Mouse (Mus musculus) layer of hippocampus, postnatal 14 days (tissue): ENCODE results near the gene Olfr1212. TPM values are rescaled to one million over a fixed set of nuclear protein-coding genes. Genes with fewer than 3 reads are reported as not detected.

Experiments
- DNase-seq, 2 experiments: peaks; one replicate each; pipeline ENCODE4 v3.0.0; 2021 to 2022; ENCODE audit warnings: low spot score in 2 of 2, mixed read lengths in 1 of 2
- long read RNA-seq, 2 experiments: library from polyadenylated mRNA; stranded (forward); transcript quantifications; one replicate each; pipeline ENCODE4 v2.0.0; 2021
- total RNA-seq, 2 experiments: library from RNA; stranded (reverse); gene quantifications; 2 replicates each; pipeline ENCODE4 v1.2.3; 2021

Olfr1212 gene
- not detected for total RNA-seq
- long read RNA-seq, experiment 1: 0 reads
- long read RNA-seq, experiment 2: 0 reads

DNA sequence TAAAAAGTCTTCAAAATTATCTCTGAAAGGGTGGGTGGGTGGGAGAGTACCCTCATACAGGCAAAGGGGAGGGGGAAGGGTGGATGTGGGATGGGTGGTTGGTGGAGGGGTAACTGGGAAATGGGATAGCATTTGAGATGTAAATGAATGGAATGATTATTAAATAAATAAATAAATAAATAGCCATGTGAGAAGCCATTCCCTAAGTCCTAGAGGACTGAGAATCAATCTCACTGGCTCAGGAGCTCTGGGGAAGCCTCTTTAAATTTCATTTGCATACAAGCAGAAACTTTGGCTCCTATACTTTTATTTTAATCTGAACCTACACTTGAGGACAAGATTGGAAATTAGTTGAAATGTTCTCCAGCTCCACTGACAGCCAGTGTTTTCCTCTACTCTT, at the start of gene Olfr1212:
Gene Olfr1212 (plus strand): TSS at position 301 of the 400 bp plus-strand sequence.
- no peak for DNase-seq

- DNase-seq: no peak
Observed at GRCm38 (mm10) chr2:88915057-88915456, 38.7 kb upstream of the Olfr1212 start, which contains the start of gene Olfr1209. TSS of gene Olfr1209 (minus strand) at chr2:88915157.

DNA sequence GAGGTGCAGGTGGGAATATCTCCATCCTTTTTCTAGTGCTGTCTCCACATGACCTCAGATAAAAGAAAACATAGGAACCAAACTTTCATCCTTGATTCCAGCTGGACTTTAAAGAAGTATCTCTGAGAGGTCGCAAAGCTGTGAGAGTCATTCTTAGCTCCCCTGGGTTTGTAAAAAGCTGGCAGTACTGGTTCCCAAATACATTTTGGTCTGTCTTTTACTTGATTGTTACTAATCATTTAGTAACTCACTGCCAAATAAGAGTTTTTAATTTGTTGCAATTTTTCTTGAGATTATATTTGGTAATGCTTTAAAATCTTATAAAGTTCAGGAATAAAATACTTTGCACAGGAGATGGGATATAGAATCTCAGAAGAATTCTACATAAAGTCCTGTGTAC, 15.8 kb upstream of the Olfr1212 start, which contains the start of gene Olfr1211:
Gene Olfr1211 (minus strand): TSS at position 101 of the 400 bp plus-strand sequence.
- DNase-seq: no peak

DNA sequence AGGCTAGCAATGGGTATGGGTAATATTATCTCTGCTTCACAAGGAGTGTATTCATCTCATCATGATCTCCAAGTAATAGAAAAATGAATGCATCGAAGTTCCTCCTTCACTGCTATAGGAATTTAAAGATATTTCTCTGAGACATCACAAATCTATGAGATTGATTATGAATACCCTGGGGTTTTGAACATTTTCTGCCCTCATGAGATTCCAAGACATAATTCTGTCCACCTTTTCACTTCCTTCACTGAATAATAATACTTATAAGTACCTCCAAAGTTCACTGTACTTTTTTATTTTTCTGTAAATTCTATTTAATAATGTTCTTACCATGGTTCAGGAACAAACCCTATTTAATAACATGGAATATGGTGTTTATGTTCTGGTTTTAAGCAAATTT, 26.4 kb downstream of the Olfr1212 start, which contains the start of gene Gm13762:
Gene Gm13762 (minus strand): TSS at position 101 of the 400 bp plus-strand sequence.
- DNase-seq: no peak

DNA sequence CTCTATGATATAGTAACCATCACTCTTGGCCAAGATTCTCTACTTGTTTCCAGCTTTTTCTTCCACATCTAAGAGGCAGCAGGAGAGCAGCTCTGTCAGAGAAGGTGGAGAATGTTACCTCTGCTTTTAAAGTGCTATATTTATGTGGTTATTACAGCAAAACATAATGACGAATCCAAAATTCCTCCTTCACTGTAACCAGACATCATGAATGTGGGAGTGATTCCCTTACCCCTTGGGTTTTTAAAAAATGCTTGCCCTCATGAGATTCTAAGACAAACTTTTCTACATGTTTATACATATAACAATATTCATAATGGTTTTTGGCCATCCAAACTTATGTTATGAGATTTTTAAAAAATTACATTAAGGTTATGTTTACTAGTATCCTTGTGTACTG, 38.8 kb downstream of the Olfr1212 start, which contains the start of gene Olfr1214:
Gene Olfr1214 (minus strand): TSS at position 101 of the 400 bp plus-strand sequence.
- DNase-seq: no peak

DNA sequence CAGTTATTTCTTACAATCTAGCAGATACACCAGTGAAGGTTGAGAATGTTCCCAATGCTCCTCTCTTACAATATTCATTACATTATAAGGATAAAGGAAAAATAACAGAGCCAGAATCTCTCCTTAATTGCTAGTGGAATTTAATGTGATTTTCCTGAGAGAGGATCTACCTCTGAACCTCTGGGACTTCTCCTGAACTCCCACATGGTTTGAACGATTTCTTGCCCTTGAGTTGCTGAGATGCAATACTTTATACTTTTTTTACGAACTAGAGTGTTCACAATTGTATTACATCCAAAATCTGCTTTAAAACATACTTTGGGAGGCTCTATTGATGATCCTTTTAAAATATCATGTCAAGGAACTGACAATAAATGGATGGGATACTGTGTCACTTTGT, 53.1 kb downstream of the Olfr1212 start, which contains the start of gene Olfr1215:
Gene Olfr1215 (minus strand): TSS at position 101 of the 400 bp plus-strand sequence.
- no peak for DNase-seq

Other genes with a start within 250 kb of the Olfr1212 start
- not detected for gene Olfr1196, start 249.4 kb upstream of the Olfr1212 start, total RNA-seq
- not detected for gene Olfr1197, start 221.6 kb upstream of the Olfr1212 start, total RNA-seq
- not detected for gene Olfr1198, start 202.6 kb upstream of the Olfr1212 start, total RNA-seq
- gene Olfr1199, start 193.5 kb upstream of the Olfr1212 start, total RNA-seq: not detected
- not detected for gene Olfr1200, start 183.5 kb upstream of the Olfr1212 start, total RNA-seq
- not detected for gene Olfr1201, start 160.9 kb upstream of the Olfr1212 start, total RNA-seq
- gene Olfr1202, start 139.5 kb upstream of the Olfr1212 start, total RNA-seq: not detected
- gene Olfr1205, start 124.2 kb upstream of the Olfr1212 start, total RNA-seq: not detected
- gene Olfr1204, start 104.7 kb upstream of the Olfr1212 start, total RNA-seq: not detected
- gene Olfr1206, start 90.7 kb upstream of the Olfr1212 start, total RNA-seq: not detected
- not detected for gene Olfr1208, start 51.7 kb upstream of the Olfr1212 start, total RNA-seq
- gene Olfr1209, start 38.8 kb upstream of the Olfr1212 start, total RNA-seq: not detected
- gene Olfr1211, start 15.9 kb upstream of the Olfr1212 start, total RNA-seq: not detected
- gene Gm13762, start 26.3 kb downstream of the Olfr1212 start, total RNA-seq: not detected
- gene Olfr1214, start 38.7 kb downstream of the Olfr1212 start, total RNA-seq: not detected
- gene Olfr1215, start 53.0 kb downstream of the Olfr1212 start, total RNA-seq: not detected
- not detected for gene Olfr1216, start 64.4 kb downstream of the Olfr1212 start, total RNA-seq
- not detected for gene Olfr1217, start 78.1 kb downstream of the Olfr1212 start, total RNA-seq
- gene Olfr1218, start 107.2 kb downstream of the Olfr1212 start, total RNA-seq: not detected
- not detected for gene Olfr1219, start 129.5 kb downstream of the Olfr1212 start, total RNA-seq
- not detected for gene Olfr1220, start 152.9 kb downstream of the Olfr1212 start, total RNA-seq
- gene Olfr1221, start 163.3 kb downstream of the Olfr1212 start, total RNA-seq: not detected
- not detected for gene Olfr1222, start 179.1 kb downstream of the Olfr1212 start, total RNA-seq
- gene Olfr1223, start 197.6 kb downstream of the Olfr1212 start, total RNA-seq: not detected
- not detected for gene Olfr1224-ps1, start 210.1 kb downstream of the Olfr1212 start, total RNA-seq
- gene Olfr1225, start 220.7 kb downstream of the Olfr1212 start, total RNA-seq: not detected
- gene Olfr1226, start 246.1 kb downstream of the Olfr1212 start, total RNA-seq: not detected